Comparison of ENCODE assay signal across 18 mouse cellular contexts in genomic region chr8:123048402-123048801, GRCm38 (mm10). TPM values are rescaled to one million over a fixed set of nuclear protein-coding genes. Genes with fewer than 3 reads are reported as not detected.
DNase-seq lines count a peak whose midpoint lies in the region; ATAC-seq and TF ChIP-seq lines count a peak whose summit lies in the region.
"Had no signal": no experiment of that assay in that cellular context is flagged by ENCODE, and none has a peak within 500 bp of the region (broad histone marks: within the 10 kb centered on the region; RNA-seq: fewer than 3 reads in every experiment).

No protein-coding gene starts in this region.

- H3K4me1 ChIP-seq in kidney, adult 2 months (ENCODE audit: control insufficient read depth, insufficient read depth, low read length): peaks cover 21% of the 10 kb centered on the region
- H3K4me1 ChIP-seq in intestine, postnatal 0 days (replicated peaks; ENCODE audit: control insufficient read depth, insufficient read depth, low read length): peaks cover 9% of the 10 kb centered on the region
- peaks cover 6% of the 10 kb centered on the region for H3K4me1 ChIP-seq in hindbrain, embryonic 12.5 days

- TF ChIP-seq POLR2A in kidney, adult 2 months (IDR thresholded peaks at IDR 0.05; ENCODE audit: low read depth, low read length): no peak

- no peaks in the 10 kb centered on the region for H3K27me3 ChIP-seq in kidney, adult 2 months (replicated peaks; ENCODE audit: control insufficient read depth, insufficient read depth, low read length)
- H3K27me3 ChIP-seq in intestine, postnatal 0 days (replicated peaks; ENCODE audit: control insufficient read depth, insufficient read depth, low read length): no peaks in the 10 kb centered on the region
- no peaks in the 10 kb centered on the region for H3K27me3 ChIP-seq in hindbrain, embryonic 12.5 days
- H3K27me3 ChIP-seq: liver, embryonic 15.5 days; neural tube, embryonic 12.5 days had no signal

- peak; percentile 41 for ATAC-seq in intestine, postnatal 0 days
- no peak for ATAC-seq in cerebellum, adult (ENCODE audit: insufficient number of reproducible peaks, low FRiP score, low TSS enrichment)
- no peak for ATAC-seq in hindbrain, embryonic 12.5 days (ENCODE audit: low FRiP score)
- ATAC-seq: hindbrain, embryonic 16.5 days; midbrain, embryonic 16.5 days had no signal

- WGBS in kidney, adult 2 months: 54% methylated on average over 7 of the region's 7 CpGs
- 48% methylated on average over 7 of the region's 7 CpGs for WGBS in intestine, postnatal 0 days
- WGBS in hindbrain, embryonic 12.5 days: 92% methylated on average over 7 of the region's 7 CpGs

- H3K9ac ChIP-seq in intestine, postnatal 0 days (ENCODE audit: low read depth, low read length): no peak overlapping the region
- no peak overlapping the region for H3K9ac ChIP-seq in hindbrain, embryonic 12.5 days
- H3K9ac ChIP-seq: liver, embryonic 15.5 days; neural tube, embryonic 12.5 days had no signal

- TF ChIP-seq CTCF in kidney, adult 2 months (conservative IDR thresholded peaks at IDR 0.05; ENCODE audit: insufficient read depth, insufficient read length, low read depth, low read length): no peak
- no peak for TF ChIP-seq CTCF in intestine, postnatal 0 days (IDR thresholded peaks at IDR 0.05; ENCODE audit: low read depth)

- H3K4me3 ChIP-seq in kidney, adult 2 months (ENCODE audit: insufficient read depth, low read depth, low read length): no peak overlapping the region
- no peak overlapping the region for H3K4me3 ChIP-seq in intestine, postnatal 0 days (ENCODE audit: low read depth, low read length)
- no peak overlapping the region for H3K4me3 ChIP-seq in hindbrain, embryonic 12.5 days
- H3K4me3 ChIP-seq: erythroblast, embryonic 14.5 days; liver, embryonic 15.5 days; neural tube, embryonic 12.5 days had no signal

- H3K36me3 ChIP-seq in kidney, adult 2 months (ENCODE audit: control insufficient read depth, insufficient read depth, low read length): no peaks in the 10 kb centered on the region
- no peaks in the 10 kb centered on the region for H3K36me3 ChIP-seq in intestine, postnatal 0 days (ENCODE audit: control insufficient read depth, insufficient read depth)
- H3K36me3 ChIP-seq in hindbrain, embryonic 12.5 days: 0 out of 2 replicates have a peak, but pooled peaks cover 3% of the 10 kb centered on the region
- H3K36me3 ChIP-seq: neural tube, embryonic 12.5 days had no signal

- H3K4me2 ChIP-seq in intestine, postnatal 0 days (replicated peaks; ENCODE audit: low read depth): no peak overlapping the region
- no peak overlapping the region for H3K4me2 ChIP-seq in hindbrain, embryonic 12.5 days (replicated peaks)
- H3K4me2 ChIP-seq: liver, embryonic 15.5 days; neural tube, embryonic 12.5 days had no signal

- H3K27ac ChIP-seq in kidney, adult 2 months (ENCODE audit: insufficient read depth, low read depth, low read length): peak overlapping the region; percentile 52
- peak overlapping the region; percentile 92 for H3K27ac ChIP-seq in intestine, postnatal 0 days (ENCODE audit: low read depth, low read length)
- no peak overlapping the region for H3K27ac ChIP-seq in hindbrain, embryonic 12.5 days
- H3K27ac ChIP-seq: liver, embryonic 15.5 days; neural tube, embryonic 12.5 days had no signal

- no peak for DNase-seq in kidney, adult 2 months
- no peak for DNase-seq in kidney, postnatal 25 days
- DNase-seq in lung, postnatal 36 days: peak; percentile 40
- no peak for DNase-seq in lung, postnatal 14 days
- DNase-seq in urinary bladder, postnatal 36 days (ENCODE audit: low spot score in 2 of 2): no peak
- DNase-seq: cerebellum, postnatal 10 days; embryo, embryonic 11 days; gastrocnemius, postnatal 14 days; heart, postnatal 10 days; right cerebral cortex, postnatal 25 days had no signal

- H3K9me3 ChIP-seq in intestine, postnatal 0 days (ENCODE audit: control insufficient read depth): no peaks in the 10 kb centered on the region
- no peaks in the 10 kb centered on the region for H3K9me3 ChIP-seq in hindbrain, embryonic 12.5 days (replicated peaks)
- H3K9me3 ChIP-seq: liver, embryonic 15.5 days; neural tube, embryonic 12.5 days had no signal

RNA-seq across cellular contexts. Expression of gene Ankrd11, which starts 6.3 kb away (rescaled TPM):
- polyA plus RNA-seq in kidney, adult 2 months (2012; rRNA removed): 32.7 and 36.1 TPM in 2 replicates
- 41.2 and 47.9 TPM in 2 replicates for polyA plus RNA-seq in intestine, postnatal 0 days (2015; fragmentation: Nextera tagmentation; extraction: Ambion mirVana)
- 87.0 and 90.1 TPM in 2 replicates for polyA plus RNA-seq in hindbrain, embryonic 12.5 days (2016; fragmentation: Nextera tagmentation; extraction: Ambion mirVana)

RNA-seq across cellular contexts. Expression of gene Spg7, which starts 14.3 kb away (rescaled TPM):
- 137 and 150 TPM in 2 replicates for polyA plus RNA-seq in kidney, adult 2 months (2012; rRNA removed)
- 44.7 and 46.1 TPM in 2 replicates for polyA plus RNA-seq in intestine, postnatal 0 days (2015; fragmentation: Nextera tagmentation; extraction: Ambion mirVana)
- 62.6 and 63.9 TPM in 2 replicates for polyA plus RNA-seq in hindbrain, embryonic 12.5 days (2016; fragmentation: Nextera tagmentation; extraction: Ambion mirVana)

RNA-seq across cellular contexts. Expression of gene Rpl13, which starts 53.7 kb away (rescaled TPM):
- 960 and 1,412 TPM in 2 replicates for polyA plus RNA-seq in kidney, adult 2 months (2012; rRNA removed)
- 948 and 1,014 TPM in 2 replicates for polyA plus RNA-seq in intestine, postnatal 0 days (2015; fragmentation: Nextera tagmentation; extraction: Ambion mirVana)
- 1,018 and 1,026 TPM in 2 replicates for polyA plus RNA-seq in hindbrain, embryonic 12.5 days (2016; fragmentation: Nextera tagmentation; extraction: Ambion mirVana)
